Mouse (Mus musculus): ENCODE results near the gene Uqcrq. TPM values are rescaled to one million over a fixed set of nuclear protein-coding genes. Genes with fewer than 3 reads are reported as not detected.

The Uqcrq gene
- total RNA-seq (2021), result 100 to 1,000 TPM; 488 to 504 TPM

GRCm38 (mm10) chr11:53430670-53431346 is at the start of gene Uqcrq, which contains the start of gene Gdf9:
Uqcrq (minus strand) TSS chr11:53430831.
Gdf9 (plus strand) TSS chr11:53431023.
- DNase-seq (ENCODE audit: low spot score in 2 of 2), result peak; percentile 98 to 100
- intact Hi-C loops (cut with DNase I), result no loop called here

- peak; percentile 76 to 81 for DNase-seq (ENCODE audit: low spot score in 2 of 2)
- intact Hi-C loops (cut with DNase I), result loop anchor here (2.0 to 5.0 kb wide), 2 partner anchors 41 to 87 kb away; partner anchors contain the start of gene Kif3a
These were observed 49.2 kb upstream of the Uqcrq start, which contains the start of the genes Gm9945 and Sowaha for GRCm38 (mm10) chr11:53479783-53480301. Gm9945 (plus strand) TSS chr11:53480166. Sowaha (minus strand) TSS chr11:53480274.

- intact Hi-C loops (cut with DNase I), result loop anchor here (2.0 to 5.0 kb wide), 2 partner anchors 42 to 88 kb away; partner anchors contain the start of gene Kif3a
- DNase-seq (ENCODE audit: low spot score in 2 of 2), result no peak
These were observed 48.6 kb upstream of the Uqcrq start for GRCm38 (mm10) chr11:53479171-53479782.

- DNase-seq (ENCODE audit: low spot score in 2 of 2), result peak; percentile 49 to 57
These were observed 47.9 kb upstream of the Uqcrq start for GRCm38 (mm10) chr11:53478383-53479170.

GRCm38 (mm10) chr11:53477833-53478232 is 47.2 kb upstream of the Uqcrq start:
- intact Hi-C loops (cut with DNase I), result loop anchor here (2.0 to 5.0 kb wide), 2 partner anchors 43 to 89 kb away; partner anchors contain the start of gene Kif3a
- DNase-seq (ENCODE audit: low spot score in 2 of 2), result no peak

More at GRCm38 (mm10) chr11:53478383-53479170, 47.9 kb upstream of the Uqcrq start:
- intact Hi-C loops (cut with DNase I), result loop anchor here (2.0 to 5.0 kb wide), 2 partner anchors 42 to 89 kb away; partner anchors contain the start of gene Kif3a

GRCm38 (mm10) chr11:53475620-53476019 is 45.0 kb upstream of the Uqcrq start:
- intact Hi-C loops (cut with DNase I), result loop anchor here (5.0 kb wide), 1 partner anchor 92 kb away; the partner anchor contains the start of gene Kif3a
- peak in 1 of 2 experiments; percentile 68 for DNase-seq (ENCODE audit: low spot score in 2 of 2)

GRCm38 (mm10) chr11:53472709-53473108 is 42.1 kb upstream of the Uqcrq start:
- intact Hi-C loops (cut with DNase I), result loop anchor here (5.0 kb wide), 2 partner anchors 110 to 155 kb away; no protein-coding TSS in a partner anchor
- no peak for DNase-seq (ENCODE audit: low spot score in 2 of 2)

GRCm38 (mm10) chr11:53469968-53470695 is 39.5 kb upstream of the Uqcrq start, which contains the start of gene Gm9837:
Gm9837 (minus strand) TSS chr11:53470479.
- intact Hi-C loops (cut with DNase I), result loop anchor here (1.0 to 10.0 kb wide), 6 partner anchors 32 to 385 kb away; partner anchors contain the start of gene Gm12216
- peak; percentile 95 to 96 for DNase-seq (ENCODE audit: low spot score in 2 of 2)

GRCm38 (mm10) chr11:53469294-53469967 is 38.8 kb upstream of the Uqcrq start:
- intact Hi-C loops (cut with DNase I), result loop anchor here (10.0 kb wide), 1 partner anchor 385 kb away; the partner anchor contains the start of gene Gm12216

GRCm38 (mm10) chr11:53466231-53466971 is 35.8 kb upstream of the Uqcrq start:
- intact Hi-C loops (cut with DNase I), result loop anchor here (10.0 kb wide), 1 partner anchor 388 kb away; the partner anchor contains the start of gene Gm12216
- peak; percentile 82 to 92 for DNase-seq (ENCODE audit: low spot score in 2 of 2)

More at GRCm38 (mm10) chr11:53469294-53469967, 38.8 kb upstream of the Uqcrq start:
- no peak for DNase-seq (ENCODE audit: low spot score in 2 of 2)

GRCm38 (mm10) chr11:53463551-53464424 is 33.2 kb upstream of the Uqcrq start:
- peak; percentile 65 to 78 for DNase-seq (ENCODE audit: low spot score in 2 of 2)
- intact Hi-C loops (cut with DNase I), result loop anchor here (10.0 kb wide), 1 partner anchor 391 kb away; the partner anchor contains the start of gene Gm12216

GRCm38 (mm10) chr11:53461727-53462126 is 31.1 kb upstream of the Uqcrq start:
- DNase-seq (ENCODE audit: low spot score in 2 of 2), result no peak
- intact Hi-C loops (cut with DNase I), result loop anchor here (10.0 kb wide), 1 partner anchor 393 kb away; the partner anchor contains the start of gene Gm12216

GRCm38 (mm10) chr11:53460192-53460591 is 29.6 kb upstream of the Uqcrq start:
- no peak for DNase-seq (ENCODE audit: low spot score in 2 of 2)
- intact Hi-C loops (cut with DNase I), result loop anchor here (10.0 kb wide), 1 partner anchor 395 kb away; the partner anchor contains the start of gene Gm12216

GRCm38 (mm10) chr11:53458996-53459395 is 28.4 kb upstream of the Uqcrq start:
- DNase-seq (ENCODE audit: low spot score in 2 of 2), result no peak
- intact Hi-C loops (cut with DNase I), result no loop called here

GRCm38 (mm10) chr11:53457372-53457954 is 26.8 kb upstream of the Uqcrq start:
- DNase-seq (ENCODE audit: low spot score in 2 of 2), result no peak
- intact Hi-C loops (cut with DNase I), result no loop called here

Data from left cerebral cortex, postnatal 25 days (tissue).